Mouse (Mus musculus) neural tube, embryonic 15.5 days (tissue): ENCODE results near the gene Pfn5. TPM values are rescaled to one million over a fixed set of nuclear protein-coding genes. Genes with fewer than 3 reads are reported as not detected.
"Not testable (repeated sequence)": the region's sequence is repeated elsewhere in the genome, so short reads cannot be mapped to it uniquely, and the experiment has no call there.

Experiments used
- ATAC-seq: fragments of 200-750 bp; cut with Nextera tagmentation; 2 replicates; pipeline ENCODE4 v1.8.0; 2017; ENCODE audit warnings: mild to moderate bottlenecking, moderate TSS enrichment, moderate library complexity; ENCODE audit not compliant: low FRiP score
- H3K27ac ChIP-seq: fragments of 300-500 bp; sonication (generic); replicated peaks from 2 replicates; pipeline ENCODE4 v1.5.1; 2015; ENCODE audit warnings: mild to moderate bottlenecking, inconsistent platforms
- H3K27me3 ChIP-seq: fragments of 300-500 bp; sonication (generic); replicated peaks from 2 replicates; pipeline ENCODE4 v1.6.1; 2015; ENCODE audit warnings: inconsistent platforms
- H3K36me3 ChIP-seq: fragments of 300-500 bp; sonication (generic); 2 replicates; pipeline ENCODE4 v1.6.1; 2015; ENCODE audit warnings: inconsistent platforms
- H3K4me1 ChIP-seq: fragments of 300-500 bp; sonication (generic); 2 replicates; pipeline ENCODE4 v1.6.1; 2015; ENCODE audit warnings: inconsistent platforms
- H3K4me2 ChIP-seq: fragments of 300-500 bp; sonication (generic); 2 replicates; pipeline ENCODE4 v1.6.1; 2015; ENCODE audit warnings: inconsistent platforms, mild to moderate bottlenecking, moderate library complexity
- H3K4me3 ChIP-seq: fragments of 300-500 bp; sonication (generic); replicated peaks from 2 replicates; pipeline ENCODE4 v1.5.1; 2015; ENCODE audit warnings: mild to moderate bottlenecking, inconsistent platforms
- H3K9ac ChIP-seq: fragments of 300-500 bp; sonication (generic); replicated peaks from 2 replicates; pipeline ENCODE4 v1.6.1; 2015; ENCODE audit warnings: mild to moderate bottlenecking, inconsistent platforms
- H3K9me3 ChIP-seq: fragments of 300-500 bp; sonication (generic); replicated peaks from 2 replicates; pipeline ENCODE4 v1.6.1; 2016; ENCODE audit warnings: inconsistent platforms
- WGBS: fragments of 180-500 bp; shearing (Covaris S2); methylation state at CpG from one replicate; pipeline ENCODE4 v1.1.7; 2015; ENCODE audit warnings: mixed read lengths; 5-methylcytosine and 5-hydroxymethylcytosine counted together
- polyA plus RNA-seq: library from polyadenylated mRNA; unstranded; fragments of >200 nt; fragmentation: Nextera tagmentation; extraction: Ambion mirVana; gene quantifications from 2 replicates; pipeline ENCODE4 v1.2.1, GENCODE M21; 2015

The Pfn5 gene
- not detected in 2 replicates for polyA plus RNA-seq

DNA sequence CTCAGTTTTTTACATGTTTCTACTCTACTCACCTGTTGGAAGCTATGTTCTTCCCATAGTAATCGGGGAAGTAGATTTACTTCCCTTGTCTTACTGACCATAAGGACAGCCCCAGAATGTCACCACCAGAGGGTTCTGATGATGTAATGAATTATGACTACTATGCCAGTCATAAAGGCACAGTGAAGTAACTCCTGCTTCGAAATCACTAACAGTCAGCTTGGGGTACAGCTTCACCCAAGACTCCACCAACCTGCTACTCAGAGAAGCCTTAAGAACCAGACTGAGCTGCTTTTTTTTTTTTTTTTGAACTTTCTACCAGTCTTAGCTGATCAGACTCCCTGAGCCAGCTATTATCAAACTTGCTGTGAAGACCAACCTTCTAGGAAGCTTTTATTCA, at the start of gene Pfn5, which contains the start of gene Asb12:
TSS of gene Pfn5 (plus strand) at position 218 of the 400 bp plus-strand sequence.
TSS of gene Asb12 (minus strand) at position 101 of the 400 bp plus-strand sequence.
- H3K9ac ChIP-seq: no peak within 1 kb of the TSS
- no peaks in the 10 kb centered on the region for H3K36me3 ChIP-seq
- no peaks in the 10 kb centered on the region for H3K9me3 ChIP-seq
- no peaks in the 10 kb centered on the region for H3K27me3 ChIP-seq
- ATAC-seq: no peak
- H3K27ac ChIP-seq: no peak within 1 kb of the TSS
- H3K4me3 ChIP-seq: no peak within 1 kb of the TSS
- no peak within 1 kb of the TSS for H3K4me2 ChIP-seq
- H3K4me1 ChIP-seq: no peaks in the 10 kb centered on the region
- WGBS: 93% methylated on average over 2 of the region's 2 CpGs

DNA sequence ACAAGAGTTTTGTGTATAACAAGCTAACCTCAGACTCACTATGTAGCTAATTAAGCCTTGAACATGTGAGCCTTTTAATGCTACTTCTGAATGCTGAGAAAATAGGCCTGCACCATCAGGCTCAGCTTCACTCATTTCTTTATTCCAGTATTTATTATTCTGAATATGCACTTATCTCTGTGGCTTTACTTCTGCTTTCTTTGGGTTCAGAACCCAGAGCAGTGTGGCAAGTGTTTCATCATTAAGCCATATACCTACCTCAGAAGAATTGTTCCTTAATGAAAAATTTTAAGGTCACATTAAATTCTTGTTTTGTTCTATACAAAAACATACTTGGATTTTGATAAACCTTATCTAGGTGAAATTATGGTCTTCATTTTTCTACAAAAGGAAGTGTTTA, 34.0 kb upstream of the Pfn5 start:
- no peak overlapping the region for H3K4me3 ChIP-seq
- ATAC-seq: no peak
- no peaks in the 10 kb centered on the region for H3K9me3 ChIP-seq
- H3K9ac ChIP-seq: no peak overlapping the region
- H3K4me1 ChIP-seq: no peaks in the 10 kb centered on the region
- H3K36me3 ChIP-seq: no peaks in the 10 kb centered on the region
- no peaks in the 10 kb centered on the region for H3K27me3 ChIP-seq
- no peak overlapping the region for H3K4me2 ChIP-seq
- no peak overlapping the region for H3K27ac ChIP-seq

DNA sequence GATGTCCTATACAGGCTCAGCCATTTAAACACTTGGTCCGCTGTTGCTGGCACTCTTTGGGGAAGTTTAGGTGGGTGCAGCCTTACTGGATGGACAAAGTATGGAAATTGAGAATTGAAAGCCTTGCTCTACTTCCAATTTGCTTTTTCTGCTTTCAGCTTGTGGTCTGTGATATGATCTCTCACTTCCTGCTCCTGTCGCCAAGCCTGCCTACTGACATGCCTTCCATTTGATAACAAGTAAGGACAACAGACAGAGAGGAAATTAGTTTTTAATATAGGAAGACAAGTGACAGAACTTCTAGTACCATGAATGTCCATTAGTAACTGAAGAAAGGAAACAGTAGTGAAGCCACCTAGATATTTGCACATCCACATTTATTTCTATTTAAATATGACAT, 32.7 kb upstream of the Pfn5 start:
- no peak for ATAC-seq
- 88% methylated on average over 2 of the region's 2 CpGs for WGBS
- H3K4me1 ChIP-seq: no peaks in the 10 kb centered on the region
- no peak overlapping the region for H3K27ac ChIP-seq
- no peaks in the 10 kb centered on the region for H3K9me3 ChIP-seq
- no peak overlapping the region for H3K4me3 ChIP-seq
- H3K4me2 ChIP-seq: no peak overlapping the region
- no peaks in the 10 kb centered on the region for H3K36me3 ChIP-seq
- no peaks in the 10 kb centered on the region for H3K27me3 ChIP-seq
- H3K9ac ChIP-seq: no peak overlapping the region

DNA sequence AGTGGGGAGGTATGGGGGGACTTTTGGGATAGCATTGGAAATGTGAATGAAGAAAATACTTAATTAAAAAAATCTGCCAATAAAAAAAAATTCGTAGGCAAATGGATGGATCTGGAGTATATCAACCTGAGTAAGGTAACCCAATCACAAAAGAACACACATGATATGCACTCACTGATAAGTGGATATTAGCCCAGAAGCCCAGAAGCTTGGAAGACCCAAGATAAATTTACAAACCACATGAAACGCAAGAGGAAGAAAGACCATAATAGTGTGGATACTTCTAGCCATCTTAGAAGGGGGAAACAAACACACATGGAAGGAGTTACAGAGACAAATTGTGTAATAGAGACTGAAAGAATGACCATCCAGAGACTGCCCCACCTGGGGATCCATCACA, 22.4 kb upstream of the Pfn5 start:
- H3K4me2 ChIP-seq, H3K27ac ChIP-seq, H3K9me3 ChIP-seq, H3K27me3 ChIP-seq, H3K9ac ChIP-seq, ATAC-seq, H3K4me1 ChIP-seq, H3K36me3 ChIP-seq, H3K4me3 ChIP-seq: not testable (repeated sequence)
- 93% methylated on average over 2 of the region's 2 CpGs for WGBS

DNA sequence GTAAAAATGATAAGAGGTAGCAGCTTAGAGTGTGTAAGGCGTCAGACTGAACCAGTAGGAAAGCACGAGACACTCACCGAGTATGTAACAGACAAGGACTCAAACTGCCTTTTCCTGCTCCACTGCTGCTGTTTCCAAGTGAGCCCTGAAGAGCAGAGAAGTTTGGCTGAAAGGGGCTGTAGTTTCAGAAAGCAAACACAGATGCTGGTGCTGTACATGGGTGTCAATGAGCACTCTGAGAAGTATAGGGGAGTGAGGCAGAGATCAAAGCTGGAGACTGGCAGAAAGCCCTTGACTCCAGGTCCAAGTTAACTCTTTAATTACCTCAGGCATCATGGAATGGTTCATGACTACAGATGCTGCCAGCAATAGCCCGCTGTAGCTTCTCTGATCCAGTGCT, 3.6 kb upstream of the Pfn5 start:
- ATAC-seq: no peak
- no peaks in the 10 kb centered on the region for H3K36me3 ChIP-seq
- WGBS: 79% methylated on average over 4 of the region's 4 CpGs
- H3K9me3 ChIP-seq: no peaks in the 10 kb centered on the region
- no peak overlapping the region for H3K4me3 ChIP-seq
- H3K9ac ChIP-seq: no peak overlapping the region
- H3K27ac ChIP-seq: no peak overlapping the region
- H3K4me2 ChIP-seq: no peak overlapping the region
- no peaks in the 10 kb centered on the region for H3K4me1 ChIP-seq
- H3K27me3 ChIP-seq: no peaks in the 10 kb centered on the region

DNA sequence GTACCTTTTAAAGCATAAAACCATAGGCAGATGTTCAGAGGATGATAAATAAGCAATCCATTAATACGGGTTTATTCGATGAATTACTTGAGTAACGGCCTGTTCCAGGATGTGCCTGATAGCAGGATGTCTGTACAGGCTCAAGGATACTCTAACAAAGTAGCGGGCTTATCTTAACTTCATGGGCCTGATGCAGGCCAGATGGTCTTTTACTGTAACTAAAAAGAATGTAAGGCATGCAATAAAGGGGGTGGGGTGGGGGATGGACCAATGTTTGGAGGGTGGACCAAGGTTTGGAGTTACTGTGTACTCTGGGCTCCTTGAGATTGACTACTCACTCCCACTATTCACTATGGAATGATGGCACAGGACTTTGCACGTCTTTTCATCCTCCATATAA, 42.7 kb downstream of the Pfn5 start:
- ATAC-seq: no peak
- H3K4me1 ChIP-seq: no peaks in the 10 kb centered on the region
- H3K27me3 ChIP-seq: no peaks in the 10 kb centered on the region
- no peaks in the 10 kb centered on the region for H3K36me3 ChIP-seq
- 91% methylated on average over 5 of the region's 5 CpGs for WGBS
- H3K4me2 ChIP-seq: no peak overlapping the region
- no peak overlapping the region for H3K9ac ChIP-seq
- H3K4me3 ChIP-seq: no peak overlapping the region
- no peaks in the 10 kb centered on the region for H3K9me3 ChIP-seq
- no peak overlapping the region for H3K27ac ChIP-seq

Other genes starting within 250 kb of the Pfn5 start
- gene Amer1, start 113.2 kb upstream of the Pfn5 start, polyA plus RNA-seq: 14.0 and 14.3 TPM in 2 replicates
- 0.24 TPM in 1 of 2 replicates, not detected in the other for gene Asb12, start 117 bp upstream of the Pfn5 start, polyA plus RNA-seq
- gene Zc4h2, start 100.4 kb downstream of the Pfn5 start, polyA plus RNA-seq: 60.4 and 67.9 TPM in 2 replicates
- 3.1 and 3.4 TPM in 2 replicates for gene Zc3h12b, start 153.6 kb downstream of the Pfn5 start, polyA plus RNA-seq